Mouse (Mus musculus) gastrocnemius, adult 2 months (tissue): ENCODE measurements at regions not wholly inside any gene's neighbourhood (a gene's known extent, or its start where the extent isn't known, plus 50 kb on each side); places are given as distances from the start of the nearest gene placed in this dataset.

Experiments
- DNase-seq: peaks from one replicate; pipeline ENCODE4 v3.0.0; 2022
- H3K27ac ChIP-seq: fragments of 200-600 bp; 2 replicates; pipeline ENCODE4 v1.8.1; 2022; ENCODE audit warnings: mild to moderate bottlenecking
- H3K4me3 ChIP-seq: fragments of 200-600 bp; 2 replicates; pipeline ENCODE4 v1.8.1; 2022; ENCODE audit warnings: mild to moderate bottlenecking, moderate library complexity
- CTCF ChIP-seq: fragments of 200-600 bp; IDR thresholded peaks from 2 replicates; pipeline ENCODE4 v1.8.1; 2022; ENCODE audit warnings: antibody characterized with exemption, mild to moderate bottlenecking, moderate library complexity
- intact Hi-C: fragments of 180-260 bp; cut with DNase I; formaldehyde crosslinking; loops from one replicate; pipeline ENCODE4 v1.15.1; 2025

DNA sequence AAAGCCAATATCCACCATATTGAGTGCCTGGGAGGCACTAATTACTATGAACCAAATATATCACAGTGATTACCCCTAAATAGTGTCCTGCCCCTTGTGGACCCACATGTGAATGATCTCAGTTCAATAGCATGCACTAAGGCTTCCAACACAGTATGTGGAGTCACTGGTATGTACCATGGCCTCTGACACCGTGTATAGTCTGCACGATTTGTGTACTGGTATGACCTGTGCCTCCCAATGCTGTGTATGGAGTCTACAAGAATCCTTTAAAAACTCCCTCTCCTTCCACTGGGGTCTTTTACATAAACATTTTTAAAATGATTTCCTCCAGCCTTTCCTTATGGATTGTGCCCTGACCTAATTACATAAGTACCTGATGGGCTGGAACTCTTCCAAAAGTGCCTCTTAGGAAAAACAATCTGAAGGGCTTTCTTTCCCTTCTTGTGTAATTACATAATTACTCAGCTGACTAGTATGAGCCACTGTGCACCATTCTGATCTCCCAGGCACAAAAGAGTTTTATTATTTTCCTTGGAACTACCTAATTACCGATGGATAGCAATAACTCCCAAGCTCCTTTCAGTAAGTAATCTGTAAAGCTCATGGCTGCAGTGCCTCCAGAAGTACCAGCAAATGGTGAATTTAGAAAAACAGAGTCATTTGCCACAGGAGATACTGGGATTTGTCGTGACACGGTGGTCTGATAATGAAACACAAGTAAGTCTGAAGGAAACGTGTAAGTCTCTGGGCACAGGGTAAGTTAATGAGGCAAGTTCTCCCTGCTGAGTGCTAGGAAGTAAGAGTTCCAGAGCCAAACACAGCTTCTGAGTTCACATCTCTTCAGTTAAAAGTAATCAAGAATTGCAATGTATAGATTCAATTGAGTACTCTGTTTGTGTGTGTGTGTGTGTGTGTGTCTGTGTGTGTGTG lies 135.8 kb upstream of the Rarb start:
- no peak overlapping the region for H3K4me3 ChIP-seq
- no peak for TF ChIP-seq CTCF
- no peak for DNase-seq
- intact Hi-C loops: no loop called here
- no peak overlapping the region for H3K27ac ChIP-seq

DNA sequence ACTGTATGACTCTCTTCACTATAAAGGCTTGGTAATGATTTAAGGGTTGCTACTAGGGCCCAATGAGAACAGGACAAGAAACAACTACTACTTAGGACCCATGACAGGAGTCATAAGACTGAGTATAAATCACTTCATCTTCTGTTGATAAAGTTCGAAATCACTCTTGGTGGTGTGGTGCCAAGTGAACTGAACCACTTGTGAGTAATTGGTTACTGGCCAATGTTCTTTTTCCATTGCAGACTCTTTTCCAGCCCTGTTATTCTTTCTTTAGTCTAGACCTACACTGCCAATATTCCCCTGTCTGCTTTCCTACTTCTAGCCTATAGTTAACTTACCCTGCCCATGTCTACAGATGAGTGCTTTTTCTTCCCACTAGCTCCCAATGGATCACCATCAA lies 129.8 kb upstream of the Rarb start:
- intact Hi-C loops: no loop called here
- Histone ChIP-seq H3K4me3 (no peak overlapping the region), H3K27ac (no peak overlapping the region)
- DNase-seq: no peak
- no peak for TF ChIP-seq CTCF

DNA sequence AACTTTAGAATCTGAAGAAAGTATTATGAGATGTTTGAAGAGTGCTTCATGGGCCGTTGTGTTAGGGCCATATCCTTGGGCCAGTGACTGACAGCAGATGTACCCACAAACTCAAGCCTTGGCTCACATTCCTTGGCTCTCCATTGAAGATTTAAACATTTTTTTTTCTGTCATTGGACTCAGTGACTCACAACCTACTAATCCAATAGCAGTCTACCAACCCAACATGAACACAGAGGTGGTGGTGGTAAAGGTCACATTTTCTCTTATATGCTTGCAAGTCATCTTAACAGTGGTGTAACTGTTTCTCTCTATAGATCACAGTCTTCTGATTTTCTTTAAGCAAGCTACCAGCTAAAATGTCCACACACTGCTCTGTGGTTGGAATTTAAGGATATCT lies 125.5 kb upstream of the Rarb start:
- no peak for DNase-seq
- H3K4me3 ChIP-seq: no peak overlapping the region
- no peak for TF ChIP-seq CTCF
- H3K27ac ChIP-seq: no peak overlapping the region
- intact Hi-C loops: no loop called here

DNA sequence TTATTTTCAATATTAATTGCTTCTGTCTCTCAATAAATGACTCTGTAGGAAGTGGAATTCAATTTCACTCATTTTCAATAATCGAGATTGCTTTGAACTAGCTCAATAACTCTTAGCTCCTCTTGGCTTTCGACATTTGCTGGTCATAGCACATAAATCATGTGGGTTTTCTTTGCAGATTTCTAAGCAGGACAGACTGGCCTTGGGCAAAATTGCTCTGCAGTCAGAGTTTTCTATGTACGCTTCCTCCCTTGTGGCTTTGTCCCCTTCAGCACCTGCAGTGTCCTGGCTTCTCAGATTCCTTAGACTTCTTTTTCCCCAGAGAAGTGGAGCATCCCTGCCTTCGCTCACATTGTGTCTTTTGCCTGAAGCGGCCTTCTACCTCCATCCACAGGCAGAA lies 124.6 kb upstream of the Rarb start:
- H3K4me3 ChIP-seq: no peak overlapping the region
- DNase-seq: no peak
- TF ChIP-seq CTCF: no peak
- intact Hi-C loops: no loop called here
- no peak overlapping the region for H3K27ac ChIP-seq

DNA sequence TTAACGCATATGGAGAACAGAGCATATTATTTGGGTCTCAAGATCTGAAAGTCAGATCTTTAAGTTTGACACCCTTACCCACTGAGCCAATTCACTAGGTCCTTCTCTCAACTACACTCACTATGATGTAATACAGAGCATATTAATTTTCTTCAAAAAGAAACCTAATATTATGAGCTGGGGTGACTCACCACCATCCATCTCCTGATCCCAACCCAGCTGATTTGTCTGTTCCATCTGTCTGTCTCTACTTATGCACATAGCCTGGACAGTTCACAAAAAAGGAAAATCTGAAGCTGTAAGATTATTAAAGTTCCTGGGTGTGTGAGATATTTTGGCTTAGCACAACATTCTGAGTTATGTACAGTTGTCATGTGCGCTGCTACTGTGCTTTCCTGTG lies 108.2 kb upstream of the Rarb start:
- H3K4me3 ChIP-seq: no peak overlapping the region
- no peak for TF ChIP-seq CTCF
- DNase-seq: no peak
- H3K27ac ChIP-seq: no peak overlapping the region
- intact Hi-C loops: no loop called here

DNA sequence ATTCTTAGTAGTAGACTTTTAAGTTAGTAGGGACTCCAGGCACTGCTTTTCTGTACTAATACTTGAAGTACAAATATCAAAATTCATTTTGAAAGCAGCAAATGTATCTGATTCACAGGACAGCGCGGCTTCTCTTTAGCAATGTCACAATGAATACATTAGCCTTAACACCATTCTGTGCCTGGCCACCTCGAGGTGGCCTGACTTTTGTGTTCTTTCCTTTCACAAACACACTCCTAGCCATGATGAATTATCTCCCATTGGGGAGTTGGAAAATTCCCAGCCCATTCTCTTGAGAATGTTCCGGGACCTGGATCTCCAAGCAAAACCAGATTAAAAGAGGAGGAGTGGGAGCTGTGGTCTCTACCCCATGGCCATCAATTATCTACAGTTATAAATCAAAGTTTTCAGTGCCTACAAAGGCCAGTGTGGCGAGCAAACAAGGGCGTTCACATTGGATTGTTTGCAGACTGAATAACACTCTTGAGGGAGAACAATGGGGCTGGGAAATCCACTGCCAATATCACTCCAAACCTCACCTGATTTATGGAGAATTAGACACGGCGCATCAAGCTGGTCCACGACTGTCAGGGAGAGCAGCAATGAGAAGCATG lies 82.7 kb upstream of the Rarb start:
- TF ChIP-seq CTCF: no peak
- Histone ChIP-seq H3K27ac (no peak overlapping the region), H3K4me3 (no peak overlapping the region)
- DNase-seq: no peak
- intact Hi-C loops: no loop called here

DNA sequence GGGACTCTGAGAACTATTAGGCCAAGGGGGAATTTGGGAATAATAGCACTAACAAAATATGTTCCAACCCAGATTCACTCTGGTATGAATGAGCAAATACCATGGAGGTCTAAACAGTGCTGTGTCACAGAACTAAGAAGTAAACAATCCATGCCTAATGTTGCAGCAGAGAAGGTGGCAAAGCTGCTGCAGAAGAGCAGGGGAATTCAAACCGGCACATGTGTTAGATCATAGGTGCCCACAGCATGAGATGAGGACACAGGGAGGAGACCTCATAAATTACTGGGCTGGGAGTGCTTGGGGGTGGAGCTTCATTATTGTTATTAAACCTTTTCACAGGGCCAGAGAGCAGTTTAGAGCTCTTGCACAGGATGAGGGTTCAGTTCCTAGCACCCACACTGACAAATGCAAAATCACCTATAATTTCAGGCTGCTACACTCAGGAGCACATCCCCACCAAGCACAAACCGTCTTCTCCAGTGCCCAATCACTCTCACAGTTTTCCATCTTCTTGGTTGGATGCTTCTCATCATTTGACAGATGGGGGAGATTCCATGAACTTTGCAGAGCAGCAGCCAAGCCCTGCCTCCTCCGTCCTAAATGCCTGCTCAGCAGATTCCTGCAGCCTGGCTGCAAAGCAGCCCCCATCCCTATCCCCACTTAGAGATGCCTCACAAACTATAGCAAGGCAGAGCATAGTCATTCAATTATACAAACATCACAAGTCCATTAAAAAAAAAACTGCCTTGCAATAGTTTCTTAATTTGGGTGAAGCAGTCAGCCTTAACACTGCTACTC lies 79.0 kb upstream of the Rarb start:
- Histone ChIP-seq H3K4me3 (no peak overlapping the region), H3K27ac (no peak overlapping the region)
- no peak for DNase-seq
- intact Hi-C loops: no loop called here
- TF ChIP-seq CTCF: no peak

DNA sequence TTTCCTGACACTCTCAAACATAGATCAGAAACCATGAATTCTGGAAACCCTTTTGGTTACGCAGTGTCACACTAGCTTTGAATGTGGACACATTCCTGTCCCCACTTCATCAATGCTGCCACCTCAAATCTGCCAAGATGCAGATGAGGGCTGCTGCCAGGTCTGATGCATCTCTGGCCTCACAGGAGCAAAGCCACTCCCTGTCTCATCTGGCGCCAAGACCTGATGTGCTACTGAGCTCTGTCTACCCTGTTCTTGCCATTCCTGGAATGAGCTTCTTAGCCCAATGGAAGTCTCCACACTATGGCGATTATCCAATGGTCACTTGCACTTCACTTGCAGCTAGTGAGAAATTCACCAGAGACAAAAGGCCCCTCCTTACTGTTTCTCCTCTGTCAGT lies 78.0 kb upstream of the Rarb start:
- TF ChIP-seq CTCF: no peak

DNA sequence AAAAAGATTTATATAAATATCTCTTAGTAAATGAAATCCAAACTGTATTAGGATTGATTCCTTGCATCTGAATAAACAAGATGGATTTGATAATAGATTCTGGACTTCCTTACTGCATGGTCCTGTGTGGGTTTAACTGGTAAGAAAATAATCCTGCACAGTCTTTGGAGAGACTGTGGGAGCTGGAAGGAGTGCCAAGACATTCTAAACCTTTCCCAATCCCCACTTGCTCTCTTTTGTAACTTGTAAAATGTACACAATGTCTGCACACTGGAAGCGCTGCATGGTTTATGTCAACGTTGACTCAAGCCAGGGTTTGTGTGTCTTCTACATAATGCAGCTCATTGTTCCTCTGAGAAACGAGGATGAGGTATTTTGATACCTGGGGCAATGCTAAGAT lies 62.3 kb upstream of the Rarb start:
- intact Hi-C loops: no loop called here
- Histone ChIP-seq H3K27ac (no peak overlapping the region), H3K4me3 (no peak overlapping the region)
- TF ChIP-seq CTCF: no peak
- DNase-seq: no peak

More for the DNA sequence above, 78.0 kb upstream of the Rarb start:
- intact Hi-C loops: no loop called here
- H3K27ac ChIP-seq: no peak overlapping the region
- DNase-seq: no peak
- H3K4me3 ChIP-seq: no peak overlapping the region

DNA sequence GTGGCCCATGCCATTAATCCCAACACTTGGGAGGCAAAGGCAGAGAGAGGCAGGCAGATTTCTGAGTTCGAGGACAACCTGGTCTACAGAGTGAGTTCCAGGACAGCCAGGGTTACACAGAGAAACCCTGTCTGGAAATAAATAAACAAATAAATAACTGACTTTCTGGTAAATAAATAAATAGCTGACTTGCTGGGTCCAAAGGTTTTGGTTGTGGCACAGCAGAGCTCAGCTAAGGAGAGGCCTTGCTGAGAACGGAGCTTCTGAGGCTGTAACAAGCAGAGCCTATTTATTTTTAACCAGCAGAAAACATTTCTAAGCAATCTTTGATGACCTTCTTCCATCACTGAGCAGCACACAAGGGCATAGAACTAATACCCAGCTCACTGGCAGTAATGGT lies 50.3 kb upstream of the Rarb start:
- TF ChIP-seq CTCF: no peak
- Histone ChIP-seq H3K27ac (no peak overlapping the region), H3K4me3 (no peak overlapping the region)
- no peak for DNase-seq
- intact Hi-C loops: no loop called here
